Mouse (Mus musculus): ENCODE data around the gene Atxn2l. TPM values are rescaled to one million over a fixed set of nuclear protein-coding genes. Genes with fewer than 3 reads are reported as not detected.

The Atxn2l gene
- polyA plus RNA-seq, 1 experiment from 2014 or later, result 64.2 TPM

- Histone ChIP-seq H3K4me2 (ENCODE audit: low read depth) (no peak overlapping the region), H3K4me1 (ENCODE audit: control insufficient read depth, insufficient read depth, low read length) (no peaks in the 10 kb centered on the region), H3K4me3 (ENCODE audit: low read depth, low read length) (no peak overlapping the region), H3K9me3 (ENCODE audit: control insufficient read depth, low read length) (no peaks in the 10 kb centered on the region), H3K36me3 (ENCODE audit: control insufficient read depth, insufficient read depth, low read length) (no peaks in the 10 kb centered on the region), H3K9ac (ENCODE audit: low read length) (no peak overlapping the region), H3K27ac (ENCODE audit: low read depth, low read length) (no peak overlapping the region), H3K27me3 (ENCODE audit: control insufficient read depth, insufficient read depth, low read length) (no peaks in the 10 kb centered on the region)
- ATAC-seq (ENCODE audit: insufficient read depth, low FRiP score, low TSS enrichment) (no peak), DNase-seq (ENCODE audit: low spot score) (no peak)
- 79% methylated on average over 3 of the region's 3 CpGs for WGBS
Measured at GRCm38 (mm10) chr7:126523316-126523715, 20.1 kb upstream of the Atxn2l start.

- no peak for DNase-seq (ENCODE audit: low spot score)
- Histone ChIP-seq H3K27me3 (ENCODE audit: control insufficient read depth, insufficient read depth, low read length) (no peaks in the 10 kb centered on the region), H3K4me3 (ENCODE audit: low read depth, low read length) (no peak overlapping the region), H3K9me3 (ENCODE audit: control insufficient read depth, low read length) (no peaks in the 10 kb centered on the region), H3K27ac (ENCODE audit: low read depth, low read length) (no peak overlapping the region), H3K36me3 (ENCODE audit: control insufficient read depth, insufficient read depth, low read length) (no peaks in the 10 kb centered on the region), H3K9ac (ENCODE audit: low read length) (no peak overlapping the region), H3K4me1 (ENCODE audit: control insufficient read depth, insufficient read depth, low read length) (no peaks in the 10 kb centered on the region), H3K4me2 (ENCODE audit: low read depth) (no peak overlapping the region)
- WGBS, result 67% methylated on average over 2 of the region's 2 CpGs
- ATAC-seq (ENCODE audit: insufficient read depth, low FRiP score, low TSS enrichment), result no peak
Measured at GRCm38 (mm10) chr7:126519513-126519912, 16.3 kb upstream of the Atxn2l start.

- no peaks in the 10 kb centered on the region for H3K4me1 ChIP-seq (ENCODE audit: control insufficient read depth, insufficient read depth, low read length)
- 82% methylated on average over 5 of the region's 5 CpGs for WGBS
- no peak for ATAC-seq (ENCODE audit: insufficient read depth, low FRiP score, low TSS enrichment)
- H3K9ac ChIP-seq (ENCODE audit: low read length), result no peak overlapping the region
- DNase-seq (ENCODE audit: low spot score), result no peak
- H3K9me3 ChIP-seq (ENCODE audit: control insufficient read depth, low read length), result no peaks in the 10 kb centered on the region
- H3K4me2 ChIP-seq (ENCODE audit: low read depth), result no peak overlapping the region
- H3K27ac ChIP-seq (ENCODE audit: low read depth, low read length), result no peak overlapping the region
- H3K4me3 ChIP-seq (ENCODE audit: low read depth, low read length), result no peak overlapping the region
- H3K36me3 ChIP-seq (ENCODE audit: control insufficient read depth, insufficient read depth, low read length), result no peaks in the 10 kb centered on the region
- H3K27me3 ChIP-seq (ENCODE audit: control insufficient read depth, insufficient read depth, low read length), result no peaks in the 10 kb centered on the region
Measured at GRCm38 (mm10) chr7:126518261-126518941, 15.2 kb upstream of the Atxn2l start.

GRCm38 (mm10) chr7:126511287-126511686, 8.1 kb upstream of the Atxn2l start:
- Histone ChIP-seq H3K4me1 (ENCODE audit: control insufficient read depth, insufficient read depth, low read length) (no peaks in the 10 kb centered on the region), H3K27me3 (ENCODE audit: control insufficient read depth, insufficient read depth, low read length) (no peaks in the 10 kb centered on the region), H3K36me3 (ENCODE audit: control insufficient read depth, insufficient read depth, low read length) (no peaks in the 10 kb centered on the region), H3K4me2 (ENCODE audit: low read depth) (no peak overlapping the region), H3K4me3 (ENCODE audit: low read depth, low read length) (no peak overlapping the region), H3K27ac (ENCODE audit: low read depth, low read length) (no peak overlapping the region), H3K9me3 (ENCODE audit: control insufficient read depth, low read length) (no peaks in the 10 kb centered on the region), H3K9ac (ENCODE audit: low read length) (no peak overlapping the region)
- 85% methylated on average over 3 of the region's 3 CpGs for WGBS
- ATAC-seq (ENCODE audit: insufficient read depth, low FRiP score, low TSS enrichment) (no peak), DNase-seq (ENCODE audit: low spot score) (no peak)

- no peaks in the 10 kb centered on the region for H3K36me3 ChIP-seq (ENCODE audit: control insufficient read depth, insufficient read depth, low read length)
- ATAC-seq (ENCODE audit: insufficient read depth, low FRiP score, low TSS enrichment) (no peak), DNase-seq (ENCODE audit: low spot score) (no peak)
- H3K4me2 ChIP-seq (ENCODE audit: low read depth), result no peak overlapping the region
- H3K9me3 ChIP-seq (ENCODE audit: control insufficient read depth, low read length), result no peaks in the 10 kb centered on the region
- no peaks in the 10 kb centered on the region for H3K4me1 ChIP-seq (ENCODE audit: control insufficient read depth, insufficient read depth, low read length)
- no peaks in the 10 kb centered on the region for H3K27me3 ChIP-seq (ENCODE audit: control insufficient read depth, insufficient read depth, low read length)
- H3K4me3 ChIP-seq (ENCODE audit: low read depth, low read length), result no peak overlapping the region
- 86% methylated on average over 8 of the region's 8 CpGs for WGBS
- no peak overlapping the region for H3K27ac ChIP-seq (ENCODE audit: low read depth, low read length)
- H3K9ac ChIP-seq (ENCODE audit: low read length), result no peak overlapping the region
Measured at GRCm38 (mm10) chr7:126507126-126507778, 4.0 kb upstream of the Atxn2l start.

- ATAC-seq (ENCODE audit: insufficient read depth, low FRiP score, low TSS enrichment) (no peak), DNase-seq (ENCODE audit: low spot score) (no peak)
- Histone ChIP-seq H3K4me3 (ENCODE audit: low read depth, low read length) (no peak overlapping the region), H3K36me3 (ENCODE audit: control insufficient read depth, insufficient read depth, low read length) (peaks cover 5% of the 10 kb centered on the region; the same call in 1 of the 2 replicates), H3K27me3 (ENCODE audit: control insufficient read depth, insufficient read depth, low read length) (no peaks in the 10 kb centered on the region), H3K27ac (ENCODE audit: low read depth, low read length) (no peak overlapping the region), H3K4me2 (ENCODE audit: low read depth) (no peak overlapping the region), H3K9me3 (ENCODE audit: control insufficient read depth, low read length) (no peaks in the 10 kb centered on the region), H3K9ac (ENCODE audit: low read length) (no peak overlapping the region), H3K4me1 (ENCODE audit: control insufficient read depth, insufficient read depth, low read length) (peaks cover 6% of the 10 kb centered on the region)
- WGBS, result 93% methylated on average over 2 of the region's 2 CpGs
Measured at GRCm38 (mm10) chr7:126504913-126505312, 1.7 kb upstream of the Atxn2l start.

GRCm38 (mm10) chr7:126502751-126503150, 486 bp downstream of the Atxn2l start:
- Histone ChIP-seq H3K36me3 (ENCODE audit: control insufficient read depth, insufficient read depth, low read length) (peaks cover 17% of the 10 kb centered on the region), H3K27me3 (ENCODE audit: control insufficient read depth, insufficient read depth, low read length) (no peaks in the 10 kb centered on the region), H3K9me3 (ENCODE audit: control insufficient read depth, low read length) (no peaks in the 10 kb centered on the region), H3K27ac (ENCODE audit: low read depth, low read length) (peak overlapping the region; percentile 94), H3K4me3 (ENCODE audit: low read depth, low read length) (peak overlapping the region; percentile 99), H3K4me1 (ENCODE audit: control insufficient read depth, insufficient read depth, low read length) (peaks cover 6% of the 10 kb centered on the region), H3K9ac (ENCODE audit: low read length) (peak overlapping the region; percentile 98), H3K4me2 (ENCODE audit: low read depth) (peak overlapping the region; percentile 83)
- under 1% methylated on average over 40 of the region's 40 CpGs for WGBS
- no peak for ATAC-seq (ENCODE audit: insufficient read depth, low FRiP score, low TSS enrichment)
- no peak for DNase-seq (ENCODE audit: low spot score)

- peaks cover 22% of the 10 kb centered on the region for H3K36me3 ChIP-seq (ENCODE audit: control insufficient read depth, insufficient read depth, low read length)
- ATAC-seq (ENCODE audit: insufficient read depth, low FRiP score, low TSS enrichment) (peak; percentile 83), DNase-seq (ENCODE audit: low spot score) (peak; percentile 98)
- WGBS, result under 1% methylated on average over 51 of the region's 57 CpGs
- H3K27me3 ChIP-seq (ENCODE audit: control insufficient read depth, insufficient read depth, low read length), result no peaks in the 10 kb centered on the region
- peaks cover 6% of the 10 kb centered on the region for H3K4me1 ChIP-seq (ENCODE audit: control insufficient read depth, insufficient read depth, low read length)
- no peaks in the 10 kb centered on the region for H3K9me3 ChIP-seq (ENCODE audit: control insufficient read depth, low read length)
- H3K4me2 ChIP-seq (ENCODE audit: low read depth), result peak overlapping the region; percentile 83
- H3K9ac ChIP-seq (ENCODE audit: low read length), result peak overlapping the region; percentile 98
- H3K27ac ChIP-seq (ENCODE audit: low read depth, low read length), result peak overlapping the region; percentile 94
- peak overlapping the region; percentile 99 for H3K4me3 ChIP-seq (ENCODE audit: low read depth, low read length)
Measured at GRCm38 (mm10) chr7:126502023-126502741, 1.1 kb downstream of the Atxn2l start.

All from neural tube, embryonic 11.5 days (tissue).